Mouse (Mus musculus) spleen, adult 18-20 months (tissue): ENCODE data around the gene Ppp1ca.
A peak's percentile ranks its signal among the peaks of the same experiment; 100 is the strongest.

Experiments used
- DNase-seq, 2 experiments: peaks; one replicate each; pipeline ENCODE4 v3.0.0; 2022; ENCODE audit warnings: mixed read lengths in 2 of 2

The Ppp1ca gene

DNA sequence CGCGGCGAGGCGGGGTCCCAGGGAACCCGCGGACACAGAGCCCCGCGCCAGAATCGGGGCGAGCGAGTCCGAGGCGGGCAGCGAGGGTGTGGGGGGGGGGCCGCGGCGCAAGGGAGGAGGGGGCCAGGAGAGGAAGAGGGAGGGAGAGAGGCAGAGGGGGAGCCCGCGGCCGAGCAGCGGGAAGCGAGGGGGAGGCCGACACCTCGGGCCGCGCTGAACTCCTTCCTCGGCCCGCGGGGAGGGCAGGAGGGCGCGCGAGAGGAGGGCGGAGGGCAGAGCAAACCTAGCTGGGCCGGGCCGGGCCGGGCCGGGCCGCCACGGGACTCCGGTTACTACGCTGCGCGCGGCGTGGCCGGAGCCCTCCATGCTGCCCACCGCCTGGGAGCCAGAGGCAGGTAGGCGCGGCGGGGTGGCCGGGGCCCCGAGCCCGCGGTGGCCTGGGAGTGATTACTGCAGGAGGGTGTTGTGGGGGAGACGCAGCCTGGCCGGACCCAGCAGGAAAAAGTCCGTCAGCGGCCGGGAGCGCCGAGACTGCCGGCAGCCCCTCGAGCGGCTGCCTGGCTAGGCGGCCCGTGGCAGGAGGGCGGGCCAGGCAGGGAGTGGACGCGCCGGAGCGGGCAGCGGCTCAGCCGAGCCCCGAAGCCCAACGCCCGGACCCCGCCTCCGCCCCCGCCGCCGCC lies 23.0 kb downstream of the Ppp1ca start:
- DNase-seq, result peak in 1 of 2 experiments; percentile 52

DNA sequence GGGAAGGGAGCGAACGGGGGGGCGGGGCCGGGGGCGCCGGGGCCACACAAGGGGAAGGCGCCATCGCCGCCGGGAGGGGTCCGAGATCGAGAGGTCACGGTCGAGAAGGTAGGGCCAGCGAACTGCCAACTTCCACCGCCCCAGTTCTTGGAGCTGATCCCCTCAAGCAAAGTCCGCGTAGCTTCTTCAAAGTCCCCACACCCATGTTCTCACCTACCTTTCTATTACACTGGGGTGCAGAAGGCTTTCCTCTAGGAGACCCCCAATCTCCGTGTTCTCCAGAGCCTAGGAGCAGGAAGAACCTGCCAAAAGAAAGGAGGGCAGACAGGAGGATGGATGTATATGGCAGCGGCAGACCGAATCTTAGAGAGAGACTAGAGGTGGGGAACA lies 23.6 kb downstream of the Ppp1ca start:
- no peak for DNase-seq

DNA sequence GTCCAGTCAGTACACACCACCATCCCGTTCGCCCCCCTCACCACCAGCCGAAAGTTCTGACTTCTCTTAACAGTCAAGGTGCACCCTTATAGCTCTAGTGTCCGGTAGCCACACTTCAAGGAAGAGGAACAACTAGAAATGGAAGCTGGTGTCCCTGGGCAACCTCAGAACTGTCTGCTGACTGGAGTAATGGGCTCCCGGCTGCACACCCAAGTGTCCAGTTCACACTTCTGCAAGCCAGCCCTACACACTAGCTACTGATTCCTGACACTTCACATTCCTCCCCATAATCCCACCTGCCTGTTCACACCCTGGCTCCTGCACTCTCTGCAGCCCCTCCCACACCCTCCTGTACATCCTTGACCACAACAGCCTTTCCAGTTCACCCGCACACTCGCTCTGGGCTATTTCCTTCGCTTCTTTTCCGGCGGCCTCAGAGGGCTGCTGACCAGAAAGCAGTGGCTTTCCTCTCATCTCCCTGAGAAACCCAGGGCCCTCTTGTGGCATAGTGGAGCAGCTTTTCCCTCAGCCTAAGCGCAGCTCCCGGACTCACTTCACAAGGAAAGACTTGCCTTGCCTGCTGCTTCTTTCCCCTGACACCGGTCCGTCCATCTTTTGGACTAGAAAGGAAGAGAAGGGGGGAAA lies 24.3 kb downstream of the Ppp1ca start:
- DNase-seq, result peak in 1 of 2 experiments; percentile 18

DNA sequence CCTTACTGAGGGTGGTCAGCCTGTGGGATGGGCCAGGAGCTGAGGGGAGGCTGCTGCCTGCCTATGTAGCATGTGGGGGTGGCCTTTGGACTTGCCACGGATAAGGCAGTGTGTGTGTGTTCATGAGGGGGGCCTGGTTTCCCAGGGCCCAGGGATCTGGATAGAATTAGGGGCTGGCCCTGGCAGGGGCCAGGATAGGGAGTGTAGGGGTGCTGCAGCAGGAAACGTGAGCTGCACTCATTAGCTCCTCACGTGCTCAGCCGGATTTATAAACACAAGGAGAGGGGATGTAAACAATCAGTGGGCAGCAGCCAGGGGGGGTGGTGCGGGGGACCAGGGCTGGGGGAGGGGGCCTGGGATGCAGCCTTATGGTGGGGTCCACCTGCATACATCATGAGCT lies 25.3 kb downstream of the Ppp1ca start:
- DNase-seq, result no peak

DNA sequence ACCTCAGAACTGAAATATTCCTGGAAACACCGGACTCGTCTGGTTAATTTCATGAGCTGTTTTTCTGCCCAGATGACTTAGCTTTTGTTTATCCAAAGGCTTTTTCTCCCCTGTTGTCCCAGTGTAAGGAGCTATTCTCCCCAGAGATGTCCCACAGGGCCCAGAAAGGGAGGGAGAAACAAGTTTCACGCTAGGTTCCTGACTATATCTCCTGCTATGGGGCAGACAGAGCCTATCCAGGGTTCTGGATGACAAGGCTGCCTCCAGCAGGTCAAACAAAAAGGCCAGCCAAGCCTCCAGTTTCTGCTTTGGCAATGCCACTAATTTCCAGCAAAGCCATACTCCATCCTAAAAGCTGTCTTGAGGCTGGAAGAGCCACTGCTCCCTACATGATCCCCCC lies 26.0 kb downstream of the Ppp1ca start:
- no peak for DNase-seq

DNA sequence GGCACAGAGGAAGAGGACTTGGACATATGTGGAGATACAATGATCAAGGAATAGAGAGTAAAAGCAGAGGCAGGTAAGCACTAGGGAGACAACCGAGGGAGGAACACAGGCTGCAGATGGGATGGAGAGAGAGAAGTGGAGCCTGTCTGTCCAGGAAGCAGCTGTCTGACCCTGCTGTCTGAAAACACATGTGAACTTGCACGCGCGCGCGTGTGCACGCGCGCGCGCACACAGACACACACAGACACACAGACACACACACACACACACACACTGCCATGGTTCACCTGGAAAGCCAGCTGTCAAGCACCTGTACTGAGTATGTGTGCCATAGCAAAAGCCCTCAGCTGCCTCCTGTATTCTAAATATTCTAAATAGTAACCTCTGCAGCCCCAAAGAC lies 26.4 kb downstream of the Ppp1ca start:
- DNase-seq, result no peak

DNA sequence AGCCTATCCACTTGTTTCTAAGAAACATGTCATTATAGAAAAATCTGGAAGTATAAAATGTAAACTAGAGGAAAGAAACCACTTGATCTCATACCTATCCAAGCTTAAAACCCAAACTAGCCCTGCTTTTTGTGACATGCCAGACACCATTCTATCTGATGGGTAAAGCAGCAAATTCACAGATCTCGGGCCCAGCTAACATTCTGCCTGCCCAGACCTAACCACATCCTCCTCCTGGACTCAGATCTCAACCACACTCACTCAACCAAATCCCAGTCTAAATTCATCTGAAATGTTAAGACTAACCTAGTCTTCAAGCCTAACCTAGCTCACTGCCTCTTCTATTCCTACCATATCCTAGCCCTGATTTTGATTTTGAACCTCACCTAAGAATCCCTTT lies 26.9 kb downstream of the Ppp1ca start:
- peak in 1 of 2 experiments; percentile 35 for DNase-seq

DNA sequence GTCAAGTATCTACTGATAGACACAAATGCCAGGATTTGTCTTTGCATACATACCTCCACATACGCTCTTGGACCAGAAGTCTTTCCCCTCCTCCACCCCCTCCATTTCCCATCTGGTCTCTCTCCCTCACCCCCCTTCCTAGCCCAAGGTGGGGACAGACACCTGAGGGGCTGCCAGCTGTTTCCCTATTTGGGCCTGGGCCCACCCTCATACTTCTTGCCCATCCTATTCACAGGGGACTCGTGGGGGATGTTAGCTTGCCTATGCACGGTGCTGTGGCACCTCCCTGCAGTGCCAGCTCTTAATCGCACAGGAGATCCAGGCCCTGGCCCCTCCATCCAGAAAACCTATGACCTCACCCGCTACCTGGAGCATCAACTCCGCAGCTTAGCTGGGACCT lies 28.1 kb downstream of the Ppp1ca start:
- DNase-seq, result no peak

DNA sequence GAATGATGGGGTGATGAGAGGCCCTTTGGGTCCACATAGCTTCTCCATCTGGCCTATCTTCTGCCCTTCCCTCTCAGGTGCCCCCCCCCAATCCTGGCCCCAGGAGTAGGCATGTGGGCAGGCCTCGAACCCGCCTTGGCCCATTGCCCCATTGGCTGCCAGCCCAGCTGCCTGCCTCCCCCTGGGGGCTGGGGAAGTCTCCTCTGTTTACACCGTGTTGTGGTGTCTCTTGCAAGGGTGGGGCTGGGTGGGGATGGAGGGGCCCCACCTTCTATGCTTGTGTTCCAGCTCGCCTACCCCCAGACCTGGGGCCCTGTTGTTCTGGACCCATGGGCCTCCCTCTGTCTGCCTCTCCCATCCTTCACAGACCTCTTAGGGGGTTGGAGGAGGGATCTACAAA lies 28.6 kb downstream of the Ppp1ca start:
- DNase-seq, result peak in 1 of 2 experiments; percentile 37

DNA sequence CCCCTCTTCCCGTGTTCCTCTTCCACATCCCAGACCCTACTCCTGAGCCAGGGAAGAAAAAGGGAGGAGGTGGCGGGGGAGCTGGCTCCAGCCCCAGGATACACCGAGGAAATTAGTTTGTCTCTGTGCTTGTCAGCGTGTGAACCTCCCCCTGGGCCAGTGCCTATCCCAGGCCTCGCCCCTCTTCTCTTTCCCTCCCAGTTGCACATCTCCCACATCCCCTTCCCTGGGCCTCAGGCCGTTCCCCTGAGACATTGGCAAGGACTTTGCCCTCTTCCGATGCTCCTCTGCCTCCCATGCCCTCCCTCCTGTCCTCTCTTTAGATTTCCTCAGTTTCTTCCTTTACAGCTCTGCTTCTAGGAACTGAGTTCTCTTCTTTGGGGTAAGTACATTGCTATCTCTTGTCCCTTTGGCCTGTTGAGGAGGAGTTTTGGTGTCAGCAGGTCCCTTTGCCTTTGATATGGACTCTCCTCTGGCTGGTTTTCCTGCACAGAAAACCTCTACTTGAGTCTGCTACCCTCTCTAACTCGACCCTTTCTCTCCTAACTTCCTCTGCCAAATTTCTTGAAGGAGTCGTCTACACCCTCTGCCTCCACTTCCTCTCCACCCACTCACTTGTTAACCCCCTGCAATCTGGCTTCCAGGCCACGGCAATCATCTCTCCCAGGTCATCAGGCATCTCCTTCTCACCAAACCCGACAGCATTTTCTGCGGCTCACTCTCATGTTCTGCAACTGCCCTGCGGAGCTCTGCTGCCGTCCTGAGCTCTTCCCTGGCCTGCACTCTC lies 29.3 kb downstream of the Ppp1ca start:
- DNase-seq, result peak in 1 of 2 experiments; percentile 24

DNA sequence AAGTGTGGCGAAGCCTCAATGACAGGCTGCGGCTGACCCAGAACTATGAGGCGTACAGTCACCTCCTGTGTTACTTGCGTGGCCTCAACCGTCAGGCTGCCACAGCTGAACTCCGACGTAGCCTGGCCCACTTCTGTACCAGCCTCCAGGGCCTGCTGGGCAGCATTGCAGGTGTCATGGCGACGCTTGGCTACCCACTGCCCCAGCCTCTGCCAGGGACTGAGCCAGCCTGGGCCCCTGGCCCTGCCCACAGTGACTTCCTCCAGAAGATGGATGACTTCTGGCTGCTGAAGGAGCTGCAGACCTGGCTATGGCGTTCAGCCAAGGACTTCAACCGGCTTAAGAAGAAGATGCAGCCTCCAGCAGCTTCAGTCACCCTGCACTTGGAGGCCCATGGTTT lies 30.3 kb downstream of the Ppp1ca start:
- DNase-seq, result peak in 1 of 2 experiments; percentile 36

DNA sequence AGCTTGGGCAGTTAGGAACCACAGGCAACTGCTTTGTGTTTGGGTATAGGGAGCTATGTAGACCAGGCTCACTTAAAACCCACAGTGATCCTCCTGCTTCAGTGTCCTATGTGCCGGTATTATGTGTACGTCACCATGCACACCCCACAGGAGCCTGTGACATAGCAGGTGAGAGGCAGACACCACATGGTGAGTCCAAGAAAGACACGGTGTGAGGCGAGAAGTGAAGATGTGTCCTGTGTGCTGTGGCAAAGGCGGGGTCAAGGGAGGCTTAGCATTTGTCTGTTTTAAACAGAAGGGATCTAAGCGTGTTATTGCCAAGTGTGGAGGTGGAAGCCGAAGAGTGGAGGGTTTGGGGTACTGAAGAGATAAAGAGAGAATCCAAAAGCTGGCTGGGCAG lies 34.9 kb downstream of the Ppp1ca start:
- peak in 1 of 2 experiments; percentile 27 for DNase-seq

DNA sequence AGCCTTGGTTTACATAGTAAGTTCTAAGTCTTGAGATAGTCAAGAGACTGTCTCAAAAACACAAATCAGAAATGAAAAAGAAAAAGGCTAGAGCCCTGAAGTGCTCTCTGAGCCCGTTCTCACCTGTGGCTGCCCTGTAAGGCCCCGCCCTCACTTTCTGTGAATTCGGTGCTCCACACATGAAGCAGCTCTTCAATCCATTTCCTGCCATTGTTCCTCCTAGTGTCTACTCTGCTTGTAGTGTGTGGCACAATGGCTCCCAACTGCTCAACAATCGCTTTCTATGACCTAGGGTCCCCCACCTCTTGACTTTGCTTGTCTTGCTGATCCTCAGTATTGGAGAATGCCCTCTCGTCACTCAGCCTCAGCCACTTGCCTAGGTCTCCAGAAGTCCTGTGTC lies 35.6 kb downstream of the Ppp1ca start:
- DNase-seq, result peak in 1 of 2 experiments; percentile 17

DNA sequence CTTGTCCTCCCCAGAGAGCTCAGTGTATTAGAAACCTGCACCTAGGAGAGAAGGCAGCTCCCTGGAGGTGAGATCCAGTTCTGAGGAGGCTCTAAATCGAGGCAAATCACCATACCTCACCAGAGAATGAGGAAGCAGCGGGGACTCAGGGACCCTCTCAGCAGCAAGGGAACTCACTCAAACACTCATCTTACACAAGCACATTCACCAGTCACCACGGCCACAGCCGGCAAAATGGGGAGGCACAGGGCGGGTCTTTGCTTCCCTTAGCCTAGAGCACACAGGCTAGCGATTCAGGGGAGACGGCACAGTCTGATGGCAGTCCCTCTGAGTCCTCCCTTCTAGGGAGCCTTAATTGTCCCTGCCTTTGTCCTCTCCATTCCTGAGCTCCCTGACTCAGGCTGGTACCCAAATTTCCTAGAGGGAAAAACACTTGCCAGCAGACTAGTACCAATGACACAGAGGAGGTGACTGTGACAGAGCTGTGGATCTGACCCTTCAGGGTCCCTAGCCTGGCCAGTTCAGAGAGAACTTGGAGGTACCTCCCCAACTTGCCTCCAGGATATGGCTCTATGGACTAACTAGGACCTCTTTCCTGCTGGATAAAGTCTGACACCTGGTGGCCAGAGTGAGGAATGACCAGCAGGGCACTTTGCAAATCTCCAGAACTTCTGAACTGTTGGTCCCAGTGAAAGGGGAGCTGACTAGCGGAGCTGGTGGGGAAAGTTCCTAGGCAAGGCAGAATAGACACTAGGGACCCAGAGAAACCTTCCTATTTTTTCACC lies 36.2 kb downstream of the Ppp1ca start:
- peak in 1 of 2 experiments; percentile 67 for DNase-seq

DNA sequence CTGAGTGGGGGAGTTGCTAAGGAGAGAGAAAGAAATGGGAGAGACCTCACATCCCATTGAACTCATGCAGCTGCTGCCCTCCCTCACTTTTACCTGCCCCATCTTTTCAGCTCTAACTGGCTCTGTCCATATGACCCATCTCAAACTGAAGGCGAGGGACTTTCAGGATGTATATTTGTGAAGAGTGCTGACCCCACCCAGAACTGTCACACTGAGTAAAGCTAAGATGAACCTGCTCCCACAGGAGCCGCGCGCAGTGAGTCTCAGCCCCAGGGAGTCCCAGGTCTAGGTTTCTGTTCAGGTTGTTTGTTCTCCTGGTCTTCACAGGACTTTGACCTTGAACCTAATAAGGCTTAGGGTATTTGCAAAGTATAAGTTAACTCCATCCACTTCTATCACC lies 37.0 kb downstream of the Ppp1ca start:
- no peak for DNase-seq

DNA sequence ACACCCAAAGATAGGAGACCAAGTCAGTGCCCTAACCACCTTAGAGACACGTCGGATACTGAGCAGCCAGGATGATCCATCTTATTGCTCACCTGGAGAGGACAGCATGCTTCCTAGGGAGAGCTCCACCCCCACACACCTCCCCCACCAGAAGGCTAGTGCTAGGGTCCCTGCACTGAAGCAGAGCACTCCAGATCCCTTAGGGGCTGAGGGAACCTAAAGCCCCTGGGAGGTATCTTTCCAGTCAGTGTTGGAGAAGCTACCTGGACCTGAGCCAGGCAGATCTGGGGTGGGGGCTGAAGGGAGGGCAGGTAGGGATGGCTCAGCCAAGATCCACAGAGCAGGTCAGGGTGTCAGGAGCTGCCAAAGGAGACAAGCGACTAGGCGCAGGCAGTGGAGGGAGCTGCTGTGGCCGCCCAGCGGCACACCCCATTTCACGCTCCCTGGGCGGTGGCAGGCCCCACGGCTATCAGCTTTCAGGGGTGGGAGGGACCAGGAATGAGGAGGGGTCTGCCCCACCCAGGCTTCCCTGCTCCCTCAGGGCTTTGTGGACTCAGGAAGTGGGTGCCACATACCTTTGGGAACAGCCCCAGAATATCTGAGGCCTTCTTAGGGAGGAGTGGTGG lies 37.7 kb downstream of the Ppp1ca start:
- peak in 1 of 2 experiments; percentile 29 for DNase-seq

DNA sequence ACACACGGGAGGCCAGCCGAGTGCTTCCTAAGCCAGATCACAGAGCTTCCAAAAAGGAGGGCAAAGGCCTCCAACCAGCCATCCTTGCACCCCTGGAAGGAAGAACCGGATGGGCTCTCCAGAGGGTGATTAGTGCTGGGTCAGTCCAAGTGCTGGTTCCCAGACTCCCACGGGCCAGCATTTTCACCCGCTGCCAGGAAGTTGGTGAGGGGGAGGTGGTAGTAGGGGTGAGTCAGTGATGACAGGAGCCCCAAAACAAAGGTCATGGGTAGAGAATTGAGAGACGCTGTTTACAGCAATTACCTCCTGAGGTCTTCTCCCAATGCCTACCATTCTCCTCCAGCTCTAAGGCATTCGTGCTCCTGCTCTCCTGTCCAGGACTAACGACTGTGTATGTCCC lies 38.5 kb downstream of the Ppp1ca start:
- peak; percentile 33 to 40 for DNase-seq

DNA sequence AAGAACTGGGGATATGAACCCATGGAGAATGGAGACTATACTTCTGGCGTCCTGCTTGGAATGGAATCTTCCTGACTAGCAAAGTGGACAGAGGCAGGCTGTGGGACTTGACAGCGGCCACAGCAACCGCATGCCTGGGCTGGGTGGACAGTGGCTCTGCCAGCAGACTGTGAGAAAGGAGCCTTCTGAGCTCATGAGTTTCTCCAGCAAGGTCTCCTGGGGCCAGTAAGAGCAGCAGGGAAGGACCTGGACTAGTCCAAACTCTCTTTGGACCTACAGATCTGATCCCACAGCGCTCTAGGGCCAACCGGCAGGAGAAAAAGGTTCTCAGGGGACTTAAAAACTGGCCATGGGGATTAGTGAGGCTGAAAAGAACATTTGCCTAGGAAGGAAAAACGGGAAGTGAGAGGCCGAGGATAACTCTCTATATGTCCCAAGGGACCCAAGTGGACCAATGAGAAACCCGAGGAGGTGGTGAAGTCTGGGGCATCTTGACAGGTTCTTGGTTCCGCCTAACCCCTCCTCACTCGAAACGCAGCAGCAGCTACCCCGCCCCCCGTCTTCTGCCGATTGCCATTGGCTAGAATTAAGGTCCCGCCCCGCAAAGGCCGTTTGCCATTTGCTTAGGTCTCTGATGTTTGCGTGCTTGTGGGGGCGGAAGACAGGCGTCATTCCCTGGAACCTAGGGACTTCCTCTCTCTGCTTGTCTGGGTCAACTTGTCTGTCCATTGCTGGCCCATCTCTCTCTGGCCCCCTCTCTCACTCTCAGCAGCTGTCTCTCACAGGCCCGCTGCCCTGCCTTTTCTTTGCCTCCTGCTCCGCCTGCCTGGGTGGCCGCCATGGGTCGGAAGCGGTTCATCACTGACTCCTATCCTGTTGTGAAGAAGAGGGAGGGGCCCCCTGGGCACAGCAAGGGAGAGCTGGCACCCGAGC lies 39.7 kb downstream of the Ppp1ca start, which contains the start of gene Pold4:
Pold4 (plus strand) TSS at position 647 of the 933 bp plus-strand sequence.
- peak; percentile 95 to 98 for DNase-seq

DNA sequence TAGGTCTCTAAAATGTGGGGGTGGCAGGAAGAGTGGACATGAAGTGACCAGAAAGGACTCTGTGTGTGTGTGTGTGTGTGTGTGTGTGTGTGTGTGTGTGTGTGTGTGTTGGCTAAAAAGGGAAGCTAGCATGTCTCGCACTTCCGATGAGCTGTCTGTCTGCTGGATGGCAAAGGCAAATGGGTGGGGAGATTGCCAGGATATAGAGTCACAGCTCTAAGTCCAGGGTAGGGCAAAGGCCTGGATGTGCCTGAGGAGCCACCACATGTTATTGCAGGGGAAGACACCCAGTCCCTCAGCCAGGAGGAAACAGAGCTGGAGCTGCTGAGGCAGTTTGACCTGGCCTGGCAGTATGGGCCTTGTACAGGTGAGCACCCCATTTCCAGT lies 40.3 kb downstream of the Ppp1ca start:
- no peak for DNase-seq

DNA sequence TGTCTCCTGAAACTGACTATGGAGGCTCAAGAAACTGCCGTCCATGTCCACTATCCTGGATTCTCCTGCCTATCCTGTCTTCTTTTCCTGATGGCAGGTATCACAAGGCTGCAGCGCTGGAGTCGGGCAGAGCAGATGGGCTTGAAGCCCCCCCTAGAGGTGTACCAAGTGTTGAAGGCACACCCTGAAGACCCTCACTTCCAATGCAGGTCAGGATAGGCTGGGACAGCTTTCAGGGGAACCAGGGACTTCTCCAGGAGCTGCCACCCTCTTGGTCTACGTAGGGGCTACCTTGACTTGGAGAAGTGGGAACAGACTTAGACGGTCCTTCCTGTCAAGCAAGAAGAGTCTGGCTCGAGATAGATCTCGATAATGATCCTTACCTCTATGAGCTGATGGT lies 40.8 kb downstream of the Ppp1ca start:
- no peak for DNase-seq

DNA sequence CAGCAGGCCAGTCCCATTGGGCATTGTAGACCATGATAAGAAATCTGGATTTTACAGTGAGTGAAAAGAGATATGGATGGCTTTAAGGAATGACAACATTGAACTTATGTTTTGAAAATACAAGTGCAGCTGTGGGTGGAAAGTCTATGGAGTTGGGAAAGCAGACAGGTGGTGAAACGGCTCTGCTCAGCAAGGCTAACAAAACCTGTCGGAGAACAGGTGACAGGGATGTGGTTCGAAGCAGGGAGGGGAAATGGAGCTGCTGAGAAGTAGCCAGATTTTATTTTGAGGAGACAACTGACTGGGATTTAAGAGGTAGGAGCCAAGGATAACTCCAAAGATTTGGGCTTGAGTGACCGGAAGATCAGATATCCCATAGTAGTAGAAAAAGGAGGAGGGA lies 42.7 kb downstream of the Ppp1ca start:
- DNase-seq, result no peak
